Mouse (Mus musculus) thymus, adult 18-20 months (tissue): ENCODE measurements around the gene Olfr1370.
"Not testable (repeated sequence)": the region's sequence is repeated elsewhere in the genome, so short reads cannot be mapped to it uniquely, and the experiment has no call there.

ENCODE experiments used
- DNase-seq, 2 experiments: peaks; one replicate each; pipeline ENCODE4 v3.0.0; 2022; ENCODE audit warnings: mixed read lengths in 2 of 2

The Olfr1370 gene

GRCm38 (mm10) chr13:21074847-21075246, at the start of gene Olfr1370:
Gene Olfr1370, minus strand, starts transcription at chr13:21074947.
- DNase-seq, result no peak

DNA sequence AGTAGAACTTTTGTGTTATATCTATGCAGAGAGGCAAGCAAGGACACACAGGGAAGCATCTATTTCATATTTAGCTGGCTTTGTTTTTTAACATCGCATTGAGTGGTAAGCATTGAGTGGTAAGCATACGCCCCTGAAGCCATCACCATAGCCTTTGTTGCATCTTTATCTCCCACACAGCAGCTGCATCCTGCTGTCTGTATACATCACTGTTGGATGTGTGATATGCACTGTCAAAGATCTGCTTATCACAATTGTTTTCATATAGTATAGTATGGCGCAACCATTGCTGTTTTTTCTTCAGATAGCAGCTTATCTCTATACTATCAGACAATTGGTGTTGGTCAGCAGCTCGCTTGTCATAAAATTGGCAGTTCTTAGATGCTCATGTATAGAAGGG, 39.4 kb upstream of the Olfr1370 start:
- no peak for DNase-seq

GRCm38 (mm10) chr13:21111183-21111582, 36.4 kb upstream of the Olfr1370 start, which contains the start of gene Olfr1369-ps1:
Gene Olfr1369-ps1, plus strand, starts transcription at chr13:21111483.
- DNase-seq, result not testable (repeated sequence)

DNA sequence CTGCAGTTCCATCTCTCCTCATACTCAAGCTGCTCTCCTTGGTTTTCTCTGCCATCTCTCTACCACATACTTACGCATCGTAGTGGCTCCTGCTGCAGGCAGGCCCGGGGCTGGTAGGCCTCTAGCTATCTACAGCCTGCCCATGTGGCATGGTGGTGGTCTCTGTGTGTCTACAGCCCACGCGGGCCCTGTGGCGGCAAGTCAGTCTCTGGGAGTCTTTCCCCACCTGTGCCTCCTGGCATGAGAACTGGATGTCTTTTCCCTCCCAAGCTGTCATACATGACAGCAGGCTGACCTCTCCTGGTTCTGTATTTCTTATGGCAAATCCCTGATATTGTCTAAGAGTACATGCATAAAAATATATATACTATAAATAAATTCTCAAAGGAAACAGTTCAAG, 35.7 kb upstream of the Olfr1370 start:
- no peak for DNase-seq

- DNase-seq, result no peak
These were observed 35.0 kb upstream of the Olfr1370 start for GRCm38 (mm10) chr13:21109759-21110158.

DNA sequence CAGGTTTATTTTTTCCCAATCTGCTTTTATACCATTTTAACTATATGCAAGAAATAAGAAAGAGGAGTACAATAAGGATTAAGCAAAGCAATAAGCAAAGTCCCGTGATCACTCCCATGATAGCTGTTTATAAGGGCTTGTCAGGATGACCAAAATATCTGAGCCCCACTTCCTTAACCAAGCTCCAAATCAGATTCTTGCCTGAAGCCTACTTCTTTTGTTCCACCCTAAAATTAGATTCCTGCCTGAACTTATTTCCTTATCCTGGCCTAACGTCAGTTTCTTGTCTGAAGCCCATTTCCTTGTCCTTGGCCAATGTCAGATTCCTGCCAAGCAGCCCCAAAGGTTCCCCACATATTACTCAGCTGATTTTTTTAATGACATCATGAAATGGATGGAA, 7.9 kb upstream of the Olfr1370 start:
- no peak for DNase-seq

GRCm38 (mm10) chr13:21066021-21066420, 8.7 kb downstream of the Olfr1370 start:
- no peak for DNase-seq

- no peak for DNase-seq
These were observed 24.6 kb downstream of the Olfr1370 start for GRCm38 (mm10) chr13:21050118-21050517.

DNA sequence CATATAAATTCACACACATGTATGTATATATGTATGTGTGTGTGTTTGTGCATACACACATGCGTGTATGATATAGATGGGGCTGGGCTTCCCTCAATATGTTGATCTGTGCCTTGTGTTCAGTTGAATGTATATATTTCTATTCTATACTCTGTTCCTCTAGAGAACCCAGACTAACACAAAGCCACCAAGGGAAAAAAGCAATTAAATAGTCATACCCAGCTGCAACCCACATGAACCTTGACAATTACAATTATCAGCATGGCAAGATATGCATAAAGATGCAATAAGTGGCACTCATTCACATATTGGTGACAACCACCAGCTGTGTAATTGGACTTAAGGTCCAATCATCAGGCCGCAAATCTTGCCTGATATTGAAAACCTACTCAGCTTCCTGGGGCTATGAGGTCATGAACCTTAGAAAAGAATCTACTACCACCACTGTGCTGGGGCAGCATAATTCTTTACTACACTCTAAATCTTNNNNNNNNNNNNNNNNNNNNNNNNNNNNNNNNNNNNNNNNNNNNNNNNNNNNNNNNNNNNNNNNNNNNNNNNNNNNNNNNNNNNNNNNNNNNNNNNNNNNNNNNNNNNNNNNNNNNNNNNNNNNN, 34.1 kb downstream of the Olfr1370 start:
- DNase-seq, result no peak

DNA sequence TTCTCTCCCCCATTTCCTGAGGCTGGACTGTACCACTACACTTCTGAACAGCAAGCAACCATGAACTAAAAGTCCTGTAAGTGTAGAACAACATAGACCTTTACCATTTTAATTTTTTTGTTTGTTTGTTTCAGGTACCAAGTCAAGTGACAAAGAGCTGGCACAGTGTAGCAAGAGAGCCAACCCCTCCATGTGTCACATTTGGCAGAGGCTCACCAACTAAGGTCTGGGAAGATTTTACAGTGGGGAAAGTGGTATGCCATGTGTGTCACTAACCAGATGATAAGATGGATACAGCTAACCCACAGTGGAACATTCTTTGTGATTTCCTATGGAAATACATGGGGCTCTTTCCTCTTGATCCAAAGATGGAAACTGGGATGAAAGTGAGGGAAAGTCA, 38.8 kb downstream of the Olfr1370 start:
- DNase-seq, result no peak

- DNase-seq, result no peak
These were observed 39.7 kb downstream of the Olfr1370 start for GRCm38 (mm10) chr13:21035011-21035410.

DNA sequence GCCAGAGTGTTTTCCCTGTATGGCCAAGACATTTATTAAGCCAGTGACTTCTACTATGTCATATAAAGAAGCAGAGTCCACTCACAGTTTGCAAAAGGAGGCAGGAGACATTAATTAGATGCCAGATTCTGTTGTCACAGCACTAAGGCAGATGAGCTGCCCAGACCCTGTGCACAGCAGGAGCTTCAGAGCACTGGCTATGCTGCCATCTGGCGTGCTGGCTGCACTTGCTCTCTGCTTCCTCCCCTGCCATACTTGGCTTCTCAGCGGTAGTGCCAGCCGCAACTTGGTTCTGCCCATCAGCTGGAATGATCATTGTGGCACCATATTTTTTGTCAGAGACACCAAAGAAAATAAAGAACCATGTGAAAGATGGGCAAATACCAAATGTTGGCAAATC, 41.6 kb downstream of the Olfr1370 start:
- no peak for DNase-seq

DNA sequence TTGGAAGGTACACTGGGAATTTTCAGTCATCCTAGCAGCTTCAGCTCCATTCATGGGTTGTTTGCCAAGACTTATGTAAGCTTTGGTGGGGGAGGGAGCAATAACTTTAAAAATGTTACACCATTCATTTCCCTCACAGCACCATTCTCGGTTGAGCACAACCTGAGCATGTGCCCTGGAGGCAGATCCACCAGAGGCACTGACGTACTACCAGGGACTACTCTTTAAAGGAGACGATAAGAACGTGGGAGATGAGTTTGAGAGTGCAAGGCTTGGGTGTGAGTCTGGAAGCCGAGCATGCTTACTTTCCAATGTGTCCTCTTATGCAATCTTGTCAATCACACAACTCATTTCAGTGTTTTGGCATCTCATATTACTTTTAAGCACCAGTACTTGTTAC, 49.9 kb downstream of the Olfr1370 start:
- no peak for DNase-seq
